Mouse (Mus musculus) adipocyte (in vitro differentiated cells): Measurements from ENCODE around the gene Tcf12.
A peak's percentile ranks its signal among the peaks of the same experiment; 100 is the strongest.

Experiments used
- DNase-seq: peaks from one replicate; pipeline ENCODE4 v3.0.0-alpha.2; 2016; ENCODE audit warnings: low spot score

The Tcf12 gene

DNA sequence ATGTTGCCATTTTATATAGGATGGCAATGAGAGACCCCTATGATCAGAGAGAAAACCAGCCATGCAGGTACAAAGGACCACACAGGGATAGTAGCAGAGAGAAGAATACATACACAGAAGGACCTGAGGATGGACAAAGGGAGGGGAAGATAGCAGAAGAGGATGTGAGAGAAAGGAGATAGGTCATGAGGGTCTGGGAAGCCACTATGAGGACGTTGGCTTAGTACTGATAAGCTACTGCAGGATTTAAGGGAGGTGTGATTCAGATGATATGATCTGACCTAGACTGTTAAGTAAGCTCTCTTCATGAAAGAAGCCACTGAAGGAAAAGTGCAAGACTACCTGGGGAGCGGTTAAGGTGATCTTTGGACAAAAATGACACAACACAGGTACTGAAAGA is 205.1 kb downstream of the Tcf12 start:
- no peak for DNase-seq

DNA sequence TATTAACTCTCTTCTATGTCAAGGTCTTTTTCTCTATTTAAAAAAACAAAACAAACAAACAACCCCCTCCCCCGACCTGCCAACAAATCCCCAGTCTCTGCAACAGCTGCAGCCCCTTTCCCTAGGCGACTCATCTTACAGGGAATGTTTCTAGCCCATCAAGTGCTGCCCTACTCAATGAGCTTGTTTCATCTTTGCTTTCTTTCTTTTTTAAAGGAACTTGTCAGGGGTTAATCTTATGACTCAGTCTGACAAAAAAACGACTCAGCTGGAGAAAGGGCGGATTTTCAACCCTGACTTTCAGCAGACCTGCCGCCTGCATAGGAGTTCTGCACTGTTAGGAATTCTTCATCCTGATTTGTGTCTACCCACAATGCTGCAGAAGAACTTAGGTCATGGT is 212.8 kb downstream of the Tcf12 start:
- DNase-seq: no peak

DNA sequence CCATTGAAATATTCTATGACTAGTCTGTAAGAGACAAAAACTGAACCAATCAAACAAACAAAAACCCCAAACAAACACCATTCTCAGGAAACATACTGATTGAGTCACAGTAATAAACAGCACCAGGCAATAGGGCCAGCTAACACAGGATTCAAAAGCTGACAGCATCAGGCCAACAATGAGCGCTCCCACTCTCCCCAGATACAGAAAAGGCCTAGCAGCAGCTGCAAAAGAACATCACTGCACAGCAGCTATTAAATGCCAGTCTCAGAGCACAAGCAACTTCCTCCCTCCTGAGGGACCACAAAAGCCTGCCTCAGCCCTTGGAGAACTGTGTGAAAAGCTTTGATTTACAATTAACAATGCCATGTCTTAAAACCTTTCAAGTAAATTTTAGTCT is 214.3 kb downstream of the Tcf12 start:
- DNase-seq: no peak

DNA sequence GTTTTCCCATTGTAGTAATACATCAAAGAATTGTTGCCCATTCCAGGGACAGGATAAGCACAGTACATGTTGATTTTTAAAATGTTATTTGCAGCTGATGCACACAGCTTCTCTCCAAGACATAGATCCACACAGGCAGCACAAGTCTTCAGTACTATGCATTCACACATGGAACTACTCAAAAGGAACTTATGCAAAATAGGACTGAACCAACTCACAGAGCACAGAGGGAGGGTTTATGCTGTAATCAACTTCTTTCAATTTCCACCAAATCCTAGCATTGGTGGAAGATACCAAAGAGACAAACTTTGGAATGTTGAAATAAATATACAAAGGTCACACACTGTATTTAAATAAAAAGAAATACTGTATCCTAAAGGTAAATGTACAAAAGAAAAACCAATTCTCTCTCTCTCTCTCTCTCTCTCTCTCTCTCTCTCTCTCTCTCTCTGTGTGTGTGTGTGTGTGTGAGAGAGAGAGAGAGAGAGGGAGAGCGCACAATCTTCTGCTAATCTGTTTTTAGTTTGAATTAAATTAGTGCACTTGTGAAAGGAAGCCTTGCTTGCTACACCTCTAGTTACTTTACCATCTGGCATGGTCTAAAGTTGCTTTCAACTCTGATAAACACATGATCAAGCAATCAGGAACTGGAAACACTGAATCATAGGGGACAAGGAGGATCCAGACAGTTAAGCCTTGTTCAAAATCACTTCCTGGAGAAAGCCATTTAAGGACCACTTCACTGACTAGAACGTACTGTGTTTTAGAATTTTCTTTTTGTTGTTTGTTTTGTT is 215.5 kb downstream of the Tcf12 start:
- peak; percentile 67 for DNase-seq

DNA sequence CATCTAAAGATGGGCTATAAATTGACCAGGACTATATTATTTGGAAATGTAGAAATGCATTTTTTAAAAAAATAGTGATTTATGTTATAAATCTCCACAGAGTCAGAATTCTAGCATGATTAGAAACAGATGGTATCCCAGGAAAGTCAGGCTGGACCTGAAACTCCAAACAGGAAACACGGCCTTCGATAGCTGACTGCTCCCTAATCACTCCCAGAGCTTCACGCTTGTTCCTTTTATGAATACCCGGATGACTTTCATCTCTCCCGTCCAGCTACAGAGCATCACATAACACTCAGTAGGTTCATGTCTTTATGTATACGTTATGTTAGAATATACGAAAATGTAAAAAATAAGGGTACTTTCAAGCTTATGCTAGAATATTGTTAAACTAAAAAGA is 216.4 kb downstream of the Tcf12 start:
- no peak for DNase-seq

DNA sequence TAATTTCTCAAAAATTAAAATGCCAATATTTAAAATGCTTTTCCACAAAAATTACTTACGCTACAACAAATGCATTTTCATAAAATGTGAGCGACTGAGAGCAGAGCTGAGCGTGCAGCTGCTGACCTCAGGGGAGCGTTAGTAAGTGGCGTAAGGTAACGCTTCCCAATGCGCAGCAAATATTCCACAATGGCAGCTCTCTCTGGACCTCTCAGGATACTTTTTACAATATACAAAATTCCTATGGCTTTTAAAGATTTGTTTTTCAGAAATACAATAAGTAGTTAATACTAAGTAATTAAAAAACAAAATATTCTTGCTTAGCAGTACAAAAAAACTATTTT is 216.8 kb downstream of the Tcf12 start:
- no peak for DNase-seq

DNA sequence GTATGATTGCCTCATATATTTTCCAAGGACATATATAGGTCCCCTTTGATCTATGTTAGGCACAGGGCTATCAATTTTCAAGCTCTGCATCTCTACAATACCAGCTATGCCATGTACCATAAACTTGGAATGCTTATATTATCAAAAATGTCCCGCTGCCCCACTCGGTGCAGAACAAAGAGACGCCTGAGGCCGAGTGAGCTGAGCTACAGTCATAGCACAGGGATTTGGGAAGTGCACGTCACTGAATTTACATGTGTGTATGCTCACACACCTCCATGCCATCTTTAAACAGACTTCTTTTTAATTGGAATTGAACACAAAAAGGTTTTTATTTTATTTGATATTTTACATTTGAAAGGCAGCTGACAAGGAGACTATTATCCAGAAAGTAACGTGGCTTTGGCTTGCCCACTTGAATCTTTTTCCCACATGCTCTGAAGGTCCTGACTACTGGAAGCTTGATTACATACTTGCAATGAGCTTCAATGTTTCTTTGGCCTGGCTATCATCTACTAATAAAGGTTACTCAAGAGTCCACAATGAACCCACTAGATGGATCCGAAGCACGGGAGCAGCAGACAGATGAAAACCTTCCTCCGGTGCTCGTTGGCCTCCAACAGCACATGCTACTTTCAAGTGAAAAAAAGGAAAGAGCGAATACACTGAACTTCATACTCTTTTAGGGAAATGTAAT is 217.3 kb downstream of the Tcf12 start:
- no peak for DNase-seq

DNA sequence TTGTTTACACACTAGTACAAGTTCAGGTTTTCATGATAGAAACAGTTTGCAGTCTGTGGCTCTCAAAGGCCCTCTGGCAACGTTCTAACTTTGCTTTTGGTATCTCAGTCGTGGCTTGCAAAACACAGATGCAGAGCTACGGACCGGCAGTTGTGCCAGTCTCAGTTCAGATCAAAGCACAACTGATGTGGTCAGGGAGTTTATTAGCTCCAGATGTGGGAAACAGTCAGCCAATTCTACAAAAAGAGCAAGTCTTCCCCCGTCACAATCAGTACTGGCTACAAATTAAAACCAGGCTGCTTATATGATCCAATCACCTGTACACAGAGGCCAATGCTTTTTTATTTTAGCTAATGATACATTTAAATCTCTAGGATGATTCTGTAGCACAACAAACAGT is 223.2 kb downstream of the Tcf12 start:
- peak; percentile 76 for DNase-seq

DNA sequence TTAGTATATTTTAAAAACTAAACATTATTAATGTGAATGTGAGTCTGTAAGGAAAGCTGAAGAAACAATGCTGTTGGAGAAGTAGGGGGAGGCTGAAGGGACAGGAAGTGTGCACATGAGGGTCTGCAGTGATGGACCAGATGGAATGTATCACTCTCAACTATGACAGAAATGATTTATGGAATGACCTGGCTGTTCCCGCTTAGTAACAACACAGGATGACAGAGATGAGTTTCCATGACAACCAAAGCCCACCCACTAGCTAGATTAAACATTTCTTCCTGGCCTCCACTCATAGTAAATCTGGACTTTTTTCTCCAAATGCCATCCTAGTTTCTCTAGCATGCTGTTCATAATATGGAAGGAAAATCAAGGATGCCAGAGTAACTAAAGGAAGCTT is 231.0 kb downstream of the Tcf12 start:
- DNase-seq: no peak

DNA sequence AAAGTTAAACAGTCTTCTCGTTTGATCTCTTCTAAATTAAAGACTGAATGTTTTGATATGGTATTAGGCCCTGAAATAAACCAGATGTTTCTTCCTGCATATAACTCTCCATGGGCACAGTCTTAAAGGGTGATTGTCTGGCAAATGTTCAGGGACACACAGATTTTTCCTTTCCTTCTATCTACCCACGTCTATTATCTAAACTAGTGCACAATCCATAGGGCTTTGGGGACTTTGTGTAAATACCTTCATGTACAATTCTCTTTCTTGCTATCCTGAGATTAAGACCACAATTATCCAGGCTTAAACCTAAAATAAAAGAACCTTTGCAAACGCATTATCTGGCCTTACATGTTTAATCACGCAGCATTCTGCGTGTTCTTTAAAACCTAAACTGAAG is 231.7 kb downstream of the Tcf12 start:
- no peak for DNase-seq

DNA sequence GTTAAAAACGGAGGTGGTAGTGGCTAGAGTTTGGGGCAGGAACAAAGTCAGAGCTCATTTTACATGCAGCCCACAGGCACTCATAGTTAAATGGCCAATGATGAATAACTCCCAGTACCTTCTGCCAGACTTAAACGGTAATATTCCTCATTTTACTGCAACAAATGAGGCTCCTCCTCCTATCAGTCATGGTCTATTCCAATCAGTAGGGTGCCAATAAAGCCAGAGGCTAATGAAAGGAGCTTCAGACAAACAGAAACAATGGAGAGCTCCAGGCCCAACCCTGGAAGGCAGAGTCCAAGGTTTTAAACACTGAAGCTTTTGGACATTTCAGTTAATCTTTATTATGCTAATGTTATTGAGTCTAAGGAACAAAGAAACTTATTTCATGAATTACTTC is 232.3 kb downstream of the Tcf12 start:
- DNase-seq: peak; percentile 65

DNA sequence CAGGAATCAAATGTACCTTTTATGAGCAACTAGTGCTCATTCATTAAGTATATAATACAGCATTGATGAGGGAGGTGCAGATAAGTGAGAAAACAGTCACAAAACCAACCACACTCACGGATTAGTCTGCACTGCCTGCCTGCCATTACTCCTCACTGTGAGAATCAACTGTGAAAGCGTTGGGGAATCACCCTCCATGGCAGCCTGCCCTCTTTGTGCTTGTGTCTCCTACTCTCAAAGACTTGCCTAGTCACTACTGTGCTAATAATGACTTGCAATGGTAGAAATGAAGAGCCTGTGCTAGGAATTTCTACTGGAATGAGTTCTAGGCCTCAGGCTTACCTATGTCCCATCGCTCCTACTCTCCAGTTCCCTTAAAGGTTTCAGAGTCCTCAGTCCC is 233.8 kb downstream of the Tcf12 start:
- DNase-seq: no peak

DNA sequence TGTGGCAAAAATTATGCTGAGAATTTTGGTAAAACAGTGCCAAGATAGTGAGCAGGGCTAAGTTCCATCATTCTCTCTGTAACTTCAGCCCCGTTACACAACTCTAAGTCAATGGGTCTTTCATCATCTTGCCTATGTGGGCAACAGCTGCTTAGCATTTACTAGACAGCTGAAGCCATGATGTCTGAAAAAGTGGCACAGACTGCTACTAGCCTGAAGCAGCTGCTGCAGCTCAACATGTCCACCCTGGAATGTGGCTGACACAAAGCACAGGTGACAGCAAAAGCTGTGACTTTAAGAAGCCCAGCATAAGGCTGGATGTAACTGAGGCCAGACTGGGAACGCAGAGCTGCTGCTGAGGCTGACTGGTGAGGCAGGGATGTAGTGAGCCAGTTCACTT is 236.9 kb downstream of the Tcf12 start:
- DNase-seq: peak; percentile 65

DNA sequence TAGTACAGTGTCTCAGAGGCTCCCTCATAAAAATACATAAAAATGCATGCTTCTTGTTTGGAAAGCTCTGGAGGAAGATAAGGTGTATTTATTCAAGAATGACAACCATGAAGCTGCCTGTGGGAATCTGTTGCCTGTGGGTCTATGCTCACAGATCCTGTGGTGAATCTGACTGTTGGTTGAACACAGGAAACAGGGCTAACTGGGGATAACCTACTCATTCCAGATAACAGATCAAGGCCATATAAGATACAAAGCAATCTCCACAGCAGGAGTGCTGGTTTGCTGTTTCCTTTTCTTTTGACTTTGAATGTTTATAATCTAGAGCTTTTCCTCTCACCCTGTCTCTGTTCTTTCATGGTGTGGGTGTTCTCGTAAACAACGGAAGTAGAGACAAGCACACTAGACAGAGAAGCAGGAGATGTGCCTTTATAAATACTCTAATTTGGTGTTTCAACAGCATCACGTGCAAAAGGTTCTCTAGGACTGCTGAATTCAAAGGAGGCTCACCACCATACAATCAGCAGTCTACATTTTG is 237.6 kb downstream of the Tcf12 start:
- DNase-seq: no peak

DNA sequence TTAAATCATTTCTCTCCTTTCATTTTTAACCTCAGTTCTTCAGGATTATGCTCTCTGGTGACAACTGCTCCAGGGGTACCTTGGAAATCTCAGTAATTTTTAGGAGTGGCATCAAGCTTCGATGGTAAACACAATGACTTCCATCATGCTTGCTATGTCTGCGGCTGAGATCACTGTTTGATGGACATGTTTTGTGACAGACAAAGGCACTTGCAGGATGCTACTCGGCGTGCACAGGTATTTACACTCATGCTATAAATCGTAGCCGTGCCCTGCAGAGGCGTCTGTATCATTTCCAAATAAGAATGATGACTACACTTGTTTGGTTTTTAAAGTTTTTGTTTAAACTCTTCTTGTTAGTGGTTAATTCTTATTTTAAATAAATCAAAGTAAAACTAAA is 248.3 kb downstream of the Tcf12 start:
- DNase-seq: no peak

DNA sequence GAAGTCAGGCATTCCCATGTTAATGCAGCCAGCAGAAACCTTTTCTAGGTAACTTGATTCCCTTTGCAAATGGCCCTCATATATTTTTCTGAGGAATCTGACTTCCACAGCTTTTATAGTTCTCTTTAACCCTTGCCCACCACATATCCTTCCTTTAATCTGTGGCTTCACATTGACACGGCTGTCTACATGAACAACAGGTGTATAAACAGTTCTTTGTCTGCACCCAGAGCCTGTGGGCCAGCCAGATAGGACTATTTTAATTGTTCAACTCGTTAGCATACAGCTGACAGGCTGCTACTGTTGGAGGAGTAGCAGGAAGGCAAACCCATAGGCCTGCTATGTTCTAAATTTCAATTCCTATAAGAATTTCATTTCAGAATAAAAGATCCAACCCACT is 250.0 kb downstream of the Tcf12 start:
- no peak for DNase-seq

DNA sequence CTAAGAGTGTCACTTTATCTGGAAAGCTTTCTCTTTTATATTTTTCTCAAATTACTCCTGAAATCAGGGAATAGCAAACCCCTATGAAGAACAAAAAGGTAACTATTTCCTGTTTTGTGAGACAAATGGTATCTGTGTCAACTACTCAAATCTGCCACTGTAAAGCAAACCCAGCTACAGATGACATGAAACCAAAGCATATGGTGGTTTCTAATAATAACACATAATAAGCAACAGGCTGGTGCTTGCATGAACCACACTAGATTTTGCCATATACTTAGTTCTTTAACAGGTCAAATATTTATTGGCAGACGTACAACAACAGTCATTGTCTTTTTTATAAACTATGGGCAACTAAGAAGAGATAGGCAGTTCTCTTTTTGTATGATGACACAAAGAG is 253.7 kb downstream of the Tcf12 start:
- DNase-seq: no peak

DNA sequence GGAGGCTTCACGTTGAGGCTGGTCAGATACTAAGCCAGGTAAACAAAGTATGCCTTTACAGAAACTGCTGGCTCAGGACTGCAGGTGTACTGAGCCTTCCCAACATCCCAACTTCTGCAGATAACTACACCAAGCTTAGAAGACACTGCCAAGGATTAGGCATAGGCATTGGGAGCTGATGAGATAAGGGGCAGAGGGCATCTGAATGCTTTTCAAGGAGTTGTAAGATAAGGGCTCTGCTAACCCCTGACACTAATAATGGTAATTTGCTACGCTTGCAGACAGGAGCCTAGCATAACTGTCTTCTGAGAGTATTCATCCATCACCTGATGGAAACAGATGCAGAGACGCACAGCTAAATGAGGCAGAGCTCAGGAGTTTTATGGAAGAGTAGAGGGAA is 257.8 kb downstream of the Tcf12 start:
- DNase-seq: no peak

DNA sequence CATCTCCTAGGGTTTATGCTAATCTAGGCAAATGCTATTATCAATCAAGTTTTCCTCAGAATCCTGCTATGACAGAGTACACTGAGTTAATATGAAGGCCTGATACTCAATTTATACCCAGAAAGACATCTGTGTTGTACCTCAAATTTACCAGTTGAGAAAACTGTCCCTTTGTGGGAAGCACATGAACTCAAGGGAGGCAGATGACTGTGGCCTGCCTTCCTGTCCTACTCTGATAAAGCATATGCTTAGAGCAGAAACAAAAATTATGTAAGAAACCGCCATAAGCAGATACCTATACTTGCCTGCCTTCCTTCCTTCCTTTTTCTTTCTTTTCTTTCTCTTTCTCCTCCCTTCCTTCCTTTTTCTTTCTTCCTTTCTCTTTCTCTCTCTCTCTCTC is 261.4 kb downstream of the Tcf12 start:
- no peak for DNase-seq

DNA sequence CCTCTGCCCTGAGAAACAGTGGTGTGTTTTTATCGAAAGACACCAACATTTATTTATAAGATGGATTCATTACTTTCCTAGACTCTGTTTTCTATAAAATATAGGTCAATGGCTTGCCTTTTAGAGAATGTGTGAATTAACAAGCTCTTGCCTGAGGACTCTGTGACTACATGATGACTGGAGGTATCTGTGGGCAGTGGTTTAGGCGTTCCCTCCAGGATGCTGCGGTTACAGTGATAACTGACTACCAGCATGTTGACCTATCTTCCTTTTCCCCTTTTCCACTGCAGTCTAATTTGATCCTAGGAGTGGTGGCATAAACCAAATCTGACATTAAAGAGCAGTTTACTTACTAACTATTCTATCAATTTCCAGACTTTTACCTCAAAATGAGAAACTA is 263.3 kb downstream of the Tcf12 start:
- no peak for DNase-seq

DNA sequence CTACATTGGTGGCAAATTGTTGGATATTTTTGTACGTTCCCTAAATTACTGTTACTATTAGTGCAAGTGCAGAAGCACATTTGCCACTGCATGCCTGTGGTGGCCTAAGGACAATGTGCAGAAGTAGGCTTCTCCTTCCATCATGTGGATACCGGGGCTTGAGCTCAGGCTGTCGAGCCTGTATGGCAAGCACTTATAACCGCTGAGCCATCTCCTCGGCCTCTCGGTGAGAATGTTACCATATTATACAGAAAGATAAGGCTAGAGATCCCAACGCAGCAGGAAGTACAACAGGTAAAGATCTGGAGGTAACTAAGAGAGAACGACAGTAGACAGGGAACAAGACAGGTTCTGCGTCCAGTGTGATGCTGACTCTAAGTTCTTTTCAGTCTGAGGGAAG is 263.8 kb downstream of the Tcf12 start:
- DNase-seq: no peak

DNA sequence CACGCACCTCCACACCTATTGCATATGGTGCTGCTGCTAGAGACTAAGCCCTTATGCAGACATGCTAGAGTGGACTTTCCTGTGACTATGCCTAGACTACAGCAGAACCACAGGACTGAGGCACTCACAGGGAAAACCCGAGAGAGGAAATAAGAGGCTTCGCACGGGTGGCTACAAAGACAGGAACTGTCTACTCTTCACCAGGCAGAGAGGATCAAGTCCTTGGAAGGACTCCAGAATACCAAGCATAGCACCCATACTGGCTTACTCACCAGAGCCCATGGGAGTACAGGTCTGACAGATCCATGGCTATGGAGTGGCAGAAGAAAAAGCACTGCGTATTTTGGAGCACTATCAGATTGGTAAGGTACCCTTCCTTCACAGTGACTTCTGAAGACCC is 269.8 kb downstream of the Tcf12 start:
- DNase-seq: no peak

DNA sequence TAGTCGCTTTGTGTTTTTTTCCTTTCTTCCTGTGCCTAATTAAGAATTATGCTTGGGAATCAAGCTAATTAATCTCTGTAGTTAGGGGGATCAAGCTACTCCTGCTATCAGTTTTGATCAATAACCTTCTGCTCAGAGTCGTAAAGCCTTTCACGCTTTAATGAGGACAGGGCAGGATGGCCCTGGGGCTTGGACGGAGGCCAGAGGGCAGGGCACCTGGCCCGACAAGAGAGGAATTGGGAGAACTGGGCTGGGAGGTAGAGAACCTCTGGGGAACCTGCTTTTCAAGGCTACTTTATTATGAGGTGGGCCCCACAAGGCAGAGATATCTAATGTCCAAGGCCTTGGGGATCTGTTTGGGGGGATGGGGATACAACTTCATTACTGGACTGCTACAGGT is 274.3 kb downstream of the Tcf12 start:
- no peak for DNase-seq

DNA sequence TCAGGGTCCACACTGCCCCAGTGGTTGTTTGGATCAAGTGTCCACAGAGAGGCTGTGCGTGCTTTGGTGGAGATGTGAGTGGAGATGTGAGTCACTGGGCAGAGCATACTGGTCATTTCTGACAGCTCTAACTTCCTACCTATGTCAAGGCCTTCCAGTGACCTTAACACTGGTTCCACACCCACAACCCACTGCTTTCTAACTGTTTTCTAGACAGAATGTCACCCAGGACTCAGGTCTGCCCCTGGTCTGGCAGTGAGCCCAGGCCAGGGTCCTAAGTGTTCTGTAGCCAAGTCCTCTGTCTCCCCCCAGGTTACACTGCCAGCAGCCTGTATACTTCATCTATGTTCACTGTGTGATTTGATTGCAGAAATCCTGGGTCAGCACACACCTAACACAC is 275.3 kb downstream of the Tcf12 start:
- DNase-seq: no peak
